Mouse (Mus musculus): Measurements from ENCODE around the gene Frmd7. TPM values are rescaled to one million over a fixed set of nuclear protein-coding genes. Genes with fewer than 3 reads are reported as not detected.

Frmd7 gene
- 1 to 10 TPM; 1.9 to 3.2 TPM for total RNA-seq (2021)
- long read RNA-seq, experiment 1 = 0 reads
- long read RNA-seq, experiment 2 = 0 reads

DNA sequence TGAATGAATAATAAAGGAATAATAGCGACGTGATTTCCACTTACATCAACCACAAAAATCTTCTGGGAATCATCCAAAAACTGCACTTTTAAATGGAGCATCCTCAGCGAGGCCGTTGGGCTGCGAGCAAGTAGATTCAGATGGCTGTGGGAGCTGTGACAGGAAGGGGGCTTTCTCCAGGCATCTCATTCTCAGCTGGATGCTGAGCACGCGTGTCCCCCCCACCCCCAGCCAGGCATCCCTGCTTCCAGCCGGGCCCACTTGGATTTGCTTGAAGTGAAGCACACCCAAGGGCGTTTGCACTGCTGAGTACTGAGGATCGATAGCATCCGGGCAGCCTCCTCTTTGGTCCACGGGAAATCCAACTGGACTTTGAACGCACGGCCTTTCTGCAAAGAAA, at the start of gene Frmd7:
TSS of gene Frmd7 (minus strand) at position 101 of the 400 bp plus-strand sequence.
- no peak for DNase-seq (ENCODE audit: low spot score in 2 of 2)
- Histone ChIP-seq H3K4me3 (0 out of 2 replicates have a peak within 1 kb of the TSS, but pooled peaks have one; percentile 13), H3K27ac (no peak within 1 kb of the TSS)
- no peak for TF ChIP-seq CTCF (conservative IDR thresholded peaks at IDR 0.05)

DNA sequence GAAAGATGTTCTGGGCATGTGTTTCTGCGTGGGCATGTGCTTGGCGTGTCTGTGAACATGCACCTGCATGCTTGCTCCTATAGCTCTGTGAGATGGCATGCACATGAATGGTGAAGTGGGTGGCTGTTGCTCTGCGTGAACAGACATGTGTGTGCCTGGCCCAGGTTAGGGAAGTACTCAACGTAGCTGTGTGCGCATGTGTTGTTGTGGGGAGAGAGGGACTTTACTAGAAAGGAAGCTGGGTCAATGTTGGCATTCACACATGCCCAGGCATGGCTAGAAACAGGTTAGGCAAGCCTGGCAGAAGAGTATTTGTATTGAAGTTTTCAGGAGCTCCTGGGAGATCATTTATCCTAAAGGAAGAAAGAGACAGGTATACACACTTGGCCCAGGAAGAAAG, 48.8 kb upstream of the Frmd7 start:
- TF ChIP-seq CTCF (conservative IDR thresholded peaks at IDR 0.05) = no peak
- Histone ChIP-seq H3K4me3 (no peak overlapping the region), H3K27ac (no peak overlapping the region)
- DNase-seq (ENCODE audit: low spot score in 2 of 2) = no peak

DNA sequence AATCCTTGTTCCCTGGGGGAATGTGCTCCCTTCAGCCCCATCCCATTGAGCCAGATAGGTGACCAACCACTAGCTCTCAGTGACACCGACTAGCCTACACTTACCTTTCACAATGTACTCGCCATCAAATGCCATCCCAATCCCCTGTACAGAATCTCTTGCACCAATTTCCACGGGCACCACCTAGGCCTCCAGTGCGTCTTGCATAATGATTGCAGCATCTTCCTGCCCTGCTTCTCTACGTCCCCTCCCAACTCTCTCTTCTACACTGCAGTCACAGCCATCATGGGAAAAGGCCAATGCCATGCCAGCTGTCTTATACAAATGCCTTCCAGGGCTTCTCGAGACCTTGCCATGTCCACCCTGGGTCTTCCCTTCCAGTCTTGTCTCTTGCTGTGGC, 47.4 kb upstream of the Frmd7 start:
- no peak for DNase-seq (ENCODE audit: low spot score in 2 of 2)
- Histone ChIP-seq H3K4me3 (no peak overlapping the region), H3K27ac (no peak overlapping the region)
- TF ChIP-seq CTCF (conservative IDR thresholded peaks at IDR 0.05) = no peak

DNA sequence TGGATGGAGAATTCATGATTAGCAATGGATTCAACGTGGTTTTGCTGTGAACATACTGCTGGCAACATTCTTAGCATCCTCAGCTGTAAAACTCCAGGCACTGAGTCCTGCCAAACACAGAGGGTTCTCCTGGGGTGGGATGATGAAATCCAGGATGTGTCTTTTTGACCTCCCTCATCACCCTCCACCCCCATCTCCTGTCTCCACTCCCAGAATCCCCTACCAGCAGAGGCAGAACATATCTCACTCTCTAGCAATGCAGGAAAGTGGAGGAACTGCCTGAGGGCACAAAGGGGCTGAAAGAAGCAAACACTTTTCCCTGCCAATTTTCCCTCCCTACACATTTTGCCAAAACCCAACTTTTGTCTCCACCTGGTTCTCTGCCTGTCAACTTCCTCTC, 46.1 kb upstream of the Frmd7 start:
- no peak for TF ChIP-seq CTCF (conservative IDR thresholded peaks at IDR 0.05)
- DNase-seq (ENCODE audit: low spot score in 2 of 2) = no peak
- no peak overlapping the region for H3K27ac ChIP-seq
- H3K4me3 ChIP-seq = no peak overlapping the region

DNA sequence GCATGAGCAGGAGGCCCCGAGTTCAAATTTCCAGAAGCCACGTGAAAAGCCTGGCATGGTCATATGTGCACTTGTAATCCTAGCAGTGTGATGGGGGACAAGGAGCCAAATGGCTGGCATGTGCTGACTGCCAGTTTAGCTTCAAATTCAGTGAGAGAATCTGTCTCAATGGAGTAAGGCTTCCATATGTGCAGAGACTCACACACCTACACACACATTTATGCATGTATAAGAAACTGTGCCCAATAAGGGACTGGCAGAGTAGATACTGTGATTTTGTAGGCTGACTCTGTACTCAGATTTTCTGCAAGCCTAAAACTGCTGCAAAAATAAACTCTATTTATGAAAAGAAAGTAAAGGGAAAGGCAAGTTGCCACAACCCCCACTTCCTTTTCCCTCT, 35.9 kb upstream of the Frmd7 start:
- peak in 1 of 2 experiments; percentile 3 for DNase-seq (ENCODE audit: low spot score in 2 of 2)
- no peak overlapping the region for H3K4me3 ChIP-seq
- no peak for TF ChIP-seq CTCF (conservative IDR thresholded peaks at IDR 0.05)
- no peak overlapping the region for H3K27ac ChIP-seq

DNA sequence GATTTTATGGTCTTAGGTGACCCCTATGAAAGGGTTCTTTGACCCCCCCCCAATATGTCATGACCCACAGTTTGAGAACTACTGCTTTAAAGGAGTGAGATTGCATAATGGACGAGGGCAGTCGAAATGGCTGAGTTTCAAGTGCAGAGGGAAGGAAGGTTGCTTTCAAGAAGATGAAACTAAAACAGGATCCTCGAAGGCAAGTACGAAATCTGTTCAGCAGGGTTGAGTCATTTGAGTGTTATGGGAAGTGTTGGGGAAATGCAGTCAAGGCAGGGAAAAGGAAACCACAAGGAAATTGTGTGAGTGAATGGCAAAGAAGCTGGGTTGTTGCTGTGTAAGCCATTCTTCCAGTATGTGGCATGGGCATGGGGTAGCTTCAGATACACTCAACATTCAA, 29.6 kb upstream of the Frmd7 start:
- Histone ChIP-seq H3K4me3 (no peak overlapping the region), H3K27ac (no peak overlapping the region)
- no peak for TF ChIP-seq CTCF (conservative IDR thresholded peaks at IDR 0.05)
- DNase-seq (ENCODE audit: low spot score in 2 of 2) = no peak

DNA sequence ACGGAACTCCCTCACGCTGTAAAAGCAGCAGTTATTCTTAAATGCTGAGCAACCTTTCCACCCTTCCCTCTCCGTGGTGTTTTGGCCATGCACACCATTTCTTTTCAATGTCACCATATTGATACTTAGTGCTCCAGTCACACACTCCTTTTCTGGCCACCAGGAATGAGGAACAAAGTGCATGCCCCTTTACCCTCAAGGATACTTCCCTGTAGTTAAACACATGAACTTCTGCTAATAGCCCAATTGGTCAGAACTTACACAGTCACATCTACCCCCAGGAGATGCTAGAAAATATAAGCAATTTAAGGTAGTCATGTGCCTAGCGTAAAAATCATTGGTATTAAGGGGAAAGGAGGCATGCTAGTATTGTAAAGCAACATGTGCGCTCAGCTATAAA, 27.4 kb upstream of the Frmd7 start:
- H3K4me3 ChIP-seq = no peak overlapping the region
- H3K27ac ChIP-seq = no peak overlapping the region
- DNase-seq (ENCODE audit: low spot score in 2 of 2) = no peak
- TF ChIP-seq CTCF (conservative IDR thresholded peaks at IDR 0.05) = no peak

DNA sequence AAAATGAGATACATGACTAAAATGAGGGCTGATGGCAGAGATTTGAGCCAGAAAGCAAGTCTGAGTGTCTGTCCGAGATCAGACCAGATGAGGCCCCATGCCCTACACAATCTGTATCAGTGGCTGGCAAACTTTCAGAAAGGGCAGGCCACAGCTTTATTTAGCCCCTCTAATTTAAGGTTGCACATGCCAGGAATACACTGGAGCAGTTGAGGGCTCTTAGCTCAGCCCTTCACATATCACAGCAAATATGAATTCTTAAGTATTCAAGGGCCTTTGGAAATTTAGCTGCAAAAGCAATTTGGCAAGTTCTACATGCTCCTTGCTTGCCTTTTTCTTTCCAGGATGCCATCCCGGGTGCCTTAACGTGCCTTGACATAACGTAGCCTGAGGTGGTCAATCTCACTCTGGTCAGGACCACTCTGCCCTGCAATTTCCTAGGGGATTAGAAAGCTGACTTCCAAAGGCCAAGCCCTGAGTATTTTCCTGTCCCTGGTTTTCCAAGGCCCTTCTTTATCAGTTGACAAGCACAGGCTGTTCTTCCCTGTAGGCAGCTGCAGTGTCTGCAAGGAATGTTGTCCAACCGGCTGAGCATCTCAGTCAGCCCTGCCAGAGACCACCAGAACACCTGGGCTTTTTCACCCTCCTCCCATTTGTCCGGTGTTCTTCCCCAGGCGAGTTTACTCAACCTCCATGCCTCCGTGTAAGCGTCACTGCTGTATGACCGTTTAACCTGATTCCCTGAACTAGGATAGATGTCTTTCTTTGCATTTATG, 25.8 kb upstream of the Frmd7 start:
- no peak overlapping the region for H3K4me3 ChIP-seq
- no peak overlapping the region for H3K27ac ChIP-seq
- TF ChIP-seq CTCF (conservative IDR thresholded peaks at IDR 0.05) = no peak
- no peak for DNase-seq (ENCODE audit: low spot score in 2 of 2)

DNA sequence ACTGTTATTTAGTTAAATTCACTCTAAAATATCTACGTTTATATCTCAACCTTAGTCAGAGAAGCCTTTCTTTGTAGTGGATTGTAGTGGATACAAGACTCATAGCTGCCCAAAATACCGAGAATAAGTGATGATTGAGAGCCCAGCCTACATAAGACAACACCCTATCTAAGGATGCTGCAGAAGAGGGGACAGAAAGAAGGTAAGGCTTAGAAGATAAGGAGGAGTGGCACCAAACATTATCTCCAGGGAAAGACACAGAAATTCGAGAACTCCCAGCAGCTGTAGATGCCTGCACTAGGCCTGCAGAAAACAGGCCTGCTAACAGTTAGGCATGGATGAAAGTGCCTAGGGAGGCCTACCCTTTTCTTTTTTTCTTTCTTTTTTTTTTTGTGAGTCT, 22.6 kb upstream of the Frmd7 start:
- H3K27ac ChIP-seq = no peak overlapping the region
- DNase-seq (ENCODE audit: low spot score in 2 of 2) = no peak
- no peak for TF ChIP-seq CTCF (conservative IDR thresholded peaks at IDR 0.05)
- no peak overlapping the region for H3K4me3 ChIP-seq

DNA sequence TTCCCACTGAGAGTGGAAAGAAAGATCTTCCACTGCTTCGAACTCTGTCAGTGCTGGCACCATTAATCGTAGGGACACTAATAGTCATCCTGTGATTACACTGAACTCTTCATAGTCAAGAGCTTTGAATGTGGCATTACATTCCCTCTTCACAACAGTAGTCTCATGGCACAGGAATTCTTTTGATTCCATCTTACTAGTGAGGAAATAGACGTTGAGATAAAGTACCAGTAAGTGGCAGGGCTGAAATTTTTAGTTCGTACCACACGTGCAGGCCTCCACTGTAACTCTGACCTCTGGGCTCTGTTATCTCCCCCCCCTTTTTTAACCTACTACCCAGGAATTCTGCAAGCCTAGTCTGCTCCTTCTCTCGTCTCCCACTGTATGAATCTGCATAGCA, 20.4 kb upstream of the Frmd7 start:
- Histone ChIP-seq H3K4me3 (no peak overlapping the region), H3K27ac (no peak overlapping the region)
- no peak for DNase-seq (ENCODE audit: low spot score in 2 of 2)
- TF ChIP-seq CTCF (conservative IDR thresholded peaks at IDR 0.05) = no peak

DNA sequence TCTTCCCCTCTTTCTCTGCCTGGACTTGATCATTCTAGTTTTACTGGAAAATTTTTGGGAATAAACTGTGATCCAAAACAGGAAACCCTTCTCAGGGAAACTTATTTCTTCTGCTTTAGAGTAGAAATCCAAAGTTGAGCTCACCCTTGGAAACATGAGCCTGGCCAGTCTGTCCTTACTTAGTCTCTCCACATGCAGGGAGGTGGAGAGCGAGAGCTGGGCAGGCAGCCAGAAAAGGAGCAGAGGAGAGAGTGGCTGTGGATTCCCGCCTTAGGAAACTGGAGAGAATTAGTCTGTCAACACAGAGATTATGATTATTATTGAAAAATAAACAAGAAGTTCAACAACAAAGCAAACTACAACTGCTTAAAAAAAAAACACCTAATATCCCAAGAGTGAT, 6.1 kb upstream of the Frmd7 start:
- Histone ChIP-seq H3K27ac (no peak overlapping the region), H3K4me3 (no peak overlapping the region)
- no peak for TF ChIP-seq CTCF (conservative IDR thresholded peaks at IDR 0.05)
- DNase-seq (ENCODE audit: low spot score in 2 of 2) = no peak

DNA sequence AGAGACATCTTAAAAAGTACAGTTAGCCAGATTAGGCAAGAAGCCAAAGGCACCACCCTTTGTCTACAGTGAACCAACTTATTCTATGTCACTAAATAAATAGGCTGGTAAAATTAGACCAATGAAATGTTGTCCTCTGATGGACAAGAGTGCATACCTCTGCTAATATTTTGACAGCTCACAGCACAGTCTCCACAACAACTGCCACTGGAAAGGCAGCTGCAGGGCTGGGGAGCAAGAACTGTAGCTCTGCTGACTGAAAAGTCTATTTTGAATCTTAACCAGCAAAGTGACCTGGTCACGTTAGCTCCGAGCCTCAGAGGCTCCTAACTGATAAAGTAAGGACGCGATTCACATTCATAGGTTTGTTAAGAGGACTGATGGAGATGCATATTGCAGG, 5.6 kb upstream of the Frmd7 start:
- no peak for TF ChIP-seq CTCF (conservative IDR thresholded peaks at IDR 0.05)
- no peak for DNase-seq (ENCODE audit: low spot score in 2 of 2)
- Histone ChIP-seq H3K4me3 (no peak overlapping the region), H3K27ac (no peak overlapping the region)

DNA sequence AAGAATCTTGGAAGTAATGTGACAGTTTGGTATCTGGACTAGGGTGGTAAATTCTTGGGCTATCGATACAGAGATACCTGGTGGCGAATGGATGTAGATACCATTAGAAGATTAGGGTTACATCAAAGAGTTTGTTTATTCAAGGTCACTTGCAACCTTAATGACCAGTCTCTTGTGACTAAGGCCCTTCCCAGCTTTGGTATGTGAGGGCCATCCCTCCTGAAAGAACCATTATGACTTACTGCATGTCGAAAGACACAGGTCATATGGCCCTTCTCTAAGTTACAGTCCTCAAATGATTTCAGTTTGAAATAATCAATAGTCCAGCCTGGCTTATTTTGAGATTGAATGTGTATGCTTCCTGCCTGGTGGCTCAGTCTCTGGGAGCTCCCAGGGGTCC, 5.4 kb downstream of the Frmd7 start:
- Histone ChIP-seq H3K27ac (no peak overlapping the region), H3K4me3 (no peak overlapping the region)
- no peak for DNase-seq (ENCODE audit: low spot score in 2 of 2)
- no peak for TF ChIP-seq CTCF (conservative IDR thresholded peaks at IDR 0.05)

DNA sequence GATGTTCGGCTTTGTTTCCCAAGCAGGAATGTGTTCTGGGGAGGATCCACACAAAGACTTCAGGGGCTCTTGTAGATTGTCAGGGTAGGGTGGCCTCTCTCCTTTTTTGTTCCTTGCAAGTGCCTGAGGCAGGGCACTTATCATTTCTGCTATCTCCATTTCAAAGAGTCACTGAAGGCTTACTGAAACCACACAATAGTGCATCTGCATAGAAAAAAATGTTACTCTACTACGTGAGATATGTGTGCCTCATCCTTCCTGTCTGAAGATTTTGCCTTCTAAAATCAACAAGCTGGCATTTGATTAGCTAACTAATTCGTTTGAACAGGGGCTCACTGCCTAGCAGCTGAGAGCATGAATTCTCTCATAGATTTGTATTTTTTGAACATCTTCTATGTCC, 12.2 kb downstream of the Frmd7 start:
- DNase-seq (ENCODE audit: low spot score in 2 of 2) = no peak
- H3K27ac ChIP-seq = no peak overlapping the region
- TF ChIP-seq CTCF (conservative IDR thresholded peaks at IDR 0.05) = no peak
- H3K4me3 ChIP-seq = no peak overlapping the region
